Mouse (Mus musculus) c-Kit-positive CD71-positive TER-119-negative erythroid progenitor cells, embryonic 14.5 days (primary cell): ENCODE results near the gene Gm20662.
A peak's percentile ranks its signal among the peaks of the same experiment; 100 is the strongest.

Source experiments
- DNase-seq: peaks from one replicate; pipeline ENCODE4 v3.0.0-alpha.2; 2013; ENCODE audit warnings: low read depth

Gene Gm20662

DNA sequence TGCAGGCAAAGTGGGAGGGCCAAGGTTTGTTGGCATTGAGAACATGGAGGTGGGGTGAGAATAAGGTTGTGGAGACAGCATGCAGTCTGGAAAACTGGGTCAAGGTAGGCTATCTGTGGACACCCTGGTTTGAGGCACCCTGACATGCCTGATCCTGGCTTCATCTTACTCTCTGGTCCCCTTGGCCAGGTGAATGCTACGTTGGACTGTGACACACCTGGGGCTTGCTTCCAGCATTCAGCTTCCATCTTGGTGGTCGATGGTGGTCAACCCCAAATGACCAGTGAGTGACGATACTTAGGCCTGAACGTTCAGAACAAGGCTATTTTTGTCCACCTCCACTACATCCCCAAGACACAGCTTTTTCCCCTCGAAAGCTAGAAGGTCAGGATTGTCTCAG lies at the start of gene Gm20662:
Gm20662 (plus strand) TSS at position 301 of the 400 bp plus-strand sequence.
- no peak for DNase-seq

GRCm38 (mm10) chr9:107947241-107948194 lies 48.6 kb upstream of the Gm20662 start:
- no peak for DNase-seq

DNA sequence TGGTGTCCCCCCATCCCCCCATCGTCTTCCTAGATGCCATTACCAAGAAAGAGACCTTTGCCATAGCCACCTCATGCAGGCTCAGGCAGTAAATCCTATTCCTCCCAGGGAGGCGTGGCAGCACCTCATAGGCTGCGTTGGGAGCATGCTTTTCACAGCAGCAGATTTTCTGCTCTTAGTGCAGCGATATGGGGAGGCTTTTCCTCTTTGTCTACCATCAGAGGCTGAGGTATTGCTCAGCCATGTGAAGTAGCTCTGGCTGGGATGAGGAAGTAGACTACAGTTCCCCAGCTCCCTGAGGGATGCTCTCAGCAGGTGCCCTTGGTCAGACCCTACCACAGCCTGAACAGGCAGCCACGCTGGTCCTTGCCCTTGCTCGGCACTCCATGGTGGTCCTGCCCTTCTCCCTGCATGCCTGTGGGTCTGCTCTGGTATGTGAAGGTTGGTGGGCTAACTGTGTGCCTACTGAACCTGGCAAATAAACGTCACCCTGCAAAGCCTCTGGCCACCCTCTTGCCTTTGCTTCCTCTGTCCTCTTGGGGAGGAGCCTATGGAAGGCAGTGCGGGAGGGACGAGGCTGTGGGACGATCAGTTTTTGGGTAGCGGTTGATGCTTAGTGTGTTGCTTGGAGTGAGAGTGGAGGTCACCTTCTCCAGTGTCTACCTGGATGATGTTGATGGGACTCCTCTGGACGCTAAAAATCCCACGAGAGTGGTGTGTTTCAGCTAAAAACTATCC lies 46.8 kb upstream of the Gm20662 start:
- DNase-seq: no peak

GRCm38 (mm10) chr9:107949922-107950235 lies 46.3 kb upstream of the Gm20662 start, which contains the start of gene Traip:
TSS of gene Traip (plus strand) at chr9:107950136.
- no peak for DNase-seq

DNA sequence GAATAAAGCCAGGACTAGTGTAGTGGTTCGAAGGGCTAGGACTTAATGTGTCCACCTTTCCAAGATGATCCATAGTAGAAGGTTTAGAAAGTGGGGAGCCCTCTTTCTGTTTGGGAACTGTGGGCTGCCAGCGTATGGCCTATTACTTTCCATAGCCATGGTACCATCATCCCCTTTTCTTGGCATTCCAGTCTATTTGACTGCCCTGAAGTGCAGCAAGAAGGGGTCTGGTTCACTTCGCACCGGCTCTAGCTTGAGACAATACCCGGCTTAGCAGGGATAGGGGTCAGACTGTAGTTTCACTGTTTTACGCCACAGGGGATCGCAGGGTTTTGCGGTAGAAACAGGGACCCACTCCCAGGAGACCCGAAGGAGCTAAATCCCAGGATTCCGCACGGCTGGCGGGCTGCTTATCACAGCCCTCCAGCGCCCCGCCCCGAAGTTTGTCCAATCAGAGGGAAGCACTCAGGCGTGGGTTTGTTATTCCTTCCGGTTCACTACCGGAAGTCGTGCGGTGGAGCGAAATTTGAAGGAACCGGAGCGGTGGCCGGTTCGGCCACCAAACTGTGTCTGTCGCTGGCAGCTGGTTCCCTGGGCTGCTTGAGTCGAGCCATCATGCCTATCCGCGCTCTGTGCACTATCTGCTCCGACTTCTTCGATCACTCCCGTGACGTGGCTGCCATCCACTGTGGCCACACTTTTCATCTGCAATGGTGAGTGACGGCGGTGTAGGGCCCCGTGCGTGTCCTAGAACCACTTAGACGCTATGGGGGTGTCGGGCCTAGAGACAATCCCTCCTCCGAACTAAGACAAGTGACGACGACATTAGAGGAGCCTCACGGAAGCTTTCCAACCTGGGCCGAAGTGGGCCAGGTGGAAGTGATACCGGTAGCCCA lies 45.4 kb upstream of the Gm20662 start:
- DNase-seq: peak; percentile 88

GRCm38 (mm10) chr9:107955613-107956289 lies 40.4 kb upstream of the Gm20662 start:
- DNase-seq: no peak

GRCm38 (mm10) chr9:107957141-107957540 lies 39.0 kb upstream of the Gm20662 start:
- DNase-seq: no peak

GRCm38 (mm10) chr9:107959896-107960295 lies 36.3 kb upstream of the Gm20662 start:
- no peak for DNase-seq

GRCm38 (mm10) chr9:107960928-107961327 lies 35.2 kb upstream of the Gm20662 start:
- no peak for DNase-seq

GRCm38 (mm10) chr9:107961351-107961762 lies 34.8 kb upstream of the Gm20662 start:
- no peak for DNase-seq

DNA sequence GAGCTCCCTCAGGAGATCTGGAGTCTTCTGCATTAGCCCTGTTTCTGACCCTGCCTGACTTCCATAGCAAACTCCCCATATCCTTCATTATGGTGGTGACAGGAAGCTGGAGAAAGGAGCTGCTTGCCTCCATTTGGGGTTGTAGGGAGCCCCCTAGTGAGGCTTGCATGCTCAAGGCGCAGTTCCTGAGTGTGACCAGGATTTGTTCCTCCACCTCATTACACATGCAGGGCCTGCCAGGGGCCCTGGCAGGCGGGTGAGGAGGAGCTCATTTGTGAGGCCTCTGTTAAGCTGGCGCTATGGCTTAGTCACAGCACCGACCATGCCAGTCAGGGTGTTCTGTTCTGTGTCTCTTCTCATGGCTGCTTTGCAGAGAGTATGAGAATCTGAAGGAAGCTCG lies 34.3 kb upstream of the Gm20662 start:
- DNase-seq: no peak

DNA sequence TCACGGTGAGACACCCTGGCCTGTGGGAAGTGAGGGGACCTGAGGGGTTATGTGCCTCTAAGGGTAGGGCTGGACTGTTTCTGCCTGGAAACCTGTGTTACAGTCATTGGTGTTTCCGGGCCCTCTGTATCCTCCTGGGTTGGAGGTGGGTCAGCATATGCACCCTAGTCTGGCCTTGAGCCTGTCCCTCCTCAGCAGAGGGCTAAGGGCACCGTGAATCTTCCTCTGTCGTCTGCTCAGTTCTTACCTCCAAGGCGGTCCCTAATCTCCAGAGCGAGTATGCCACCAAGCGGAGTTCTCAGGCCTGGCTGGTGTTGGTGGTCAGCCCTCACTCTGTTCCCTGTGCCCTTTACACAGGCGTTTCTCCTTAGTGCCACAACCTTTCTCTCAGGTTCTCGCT lies 33.2 kb upstream of the Gm20662 start:
- DNase-seq: no peak

DNA sequence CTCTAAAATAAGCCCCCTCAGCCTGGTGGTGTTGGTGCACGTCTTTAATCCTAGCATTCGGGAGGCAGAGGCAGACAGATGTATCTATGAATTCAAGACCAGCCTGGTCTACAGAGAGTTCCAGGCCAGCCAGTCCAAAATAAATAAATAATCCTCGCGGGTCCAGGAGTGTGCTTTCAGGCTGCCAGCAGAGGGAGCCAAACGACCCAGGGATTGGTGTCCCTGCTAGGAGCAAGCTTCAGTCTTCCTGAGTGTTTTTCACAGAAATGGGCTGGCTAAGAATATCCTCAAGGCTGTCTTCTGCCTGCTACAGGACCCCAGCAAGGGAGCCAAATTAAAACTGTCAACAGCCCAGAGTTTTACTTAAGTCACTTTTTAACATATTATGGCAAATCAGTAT lies 32.4 kb upstream of the Gm20662 start:
- DNase-seq: peak; percentile 81

DNA sequence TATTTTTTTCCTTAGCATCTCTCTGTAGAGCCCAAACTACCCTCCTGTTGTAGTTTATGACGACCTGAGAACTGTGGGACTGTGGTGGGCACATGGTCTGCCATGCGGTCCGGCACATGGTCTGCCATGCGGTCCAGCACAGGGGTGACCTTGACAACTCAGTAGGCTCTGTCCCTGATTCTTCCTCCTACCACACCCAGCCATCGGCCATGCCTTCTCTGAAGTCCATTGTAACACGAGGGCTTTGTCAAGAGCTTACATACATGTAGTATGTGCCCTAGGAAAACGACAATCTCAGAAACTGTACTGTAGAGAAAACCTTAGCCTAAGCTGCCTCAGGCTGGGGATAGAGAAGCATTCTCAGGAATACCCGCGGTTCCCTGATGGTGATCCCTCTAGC lies 31.5 kb upstream of the Gm20662 start:
- no peak for DNase-seq

- no peak for DNase-seq
Observed at GRCm38 (mm10) chr9:107966676-107967075, 29.5 kb upstream of the Gm20662 start.

DNA sequence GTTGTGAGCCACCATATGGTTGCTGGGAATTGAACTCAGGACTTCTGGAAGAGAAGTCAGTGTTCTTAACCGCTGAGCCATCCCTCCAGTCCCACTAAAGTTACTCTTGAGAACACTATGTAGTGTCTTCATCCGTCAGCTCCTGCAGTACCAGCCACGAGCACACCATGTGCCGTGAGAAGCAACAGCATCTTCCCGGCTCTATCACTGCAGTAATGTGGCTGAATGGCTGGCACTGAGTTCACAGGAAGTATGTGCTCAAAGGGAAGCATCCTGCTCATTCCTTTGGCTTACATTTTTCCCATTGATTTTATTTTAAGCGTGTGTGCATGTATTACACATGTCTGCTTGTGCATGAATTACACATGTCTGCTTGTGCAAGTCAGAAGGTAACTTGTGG lies 28.7 kb upstream of the Gm20662 start:
- DNase-seq: no peak

DNA sequence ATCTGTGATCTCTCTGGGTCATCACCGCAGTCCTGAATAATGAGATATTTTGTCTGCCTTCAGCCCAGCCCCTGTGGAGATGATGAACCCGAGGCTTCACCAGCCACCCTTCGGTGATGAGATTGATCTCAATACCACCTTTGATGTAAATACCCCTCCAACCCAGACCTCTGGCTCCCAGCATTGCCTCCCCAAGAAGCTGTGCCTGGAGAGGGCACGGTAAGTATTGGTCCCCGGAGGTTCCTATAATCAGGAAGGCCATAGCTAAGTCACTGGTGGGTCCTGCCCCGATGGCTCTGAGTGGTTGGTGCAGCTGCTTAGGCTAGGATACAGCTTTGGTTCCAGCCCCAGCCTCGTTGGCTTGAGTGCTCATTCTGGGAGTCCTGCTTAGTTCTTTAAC lies 27.6 kb upstream of the Gm20662 start:
- DNase-seq: no peak

DNA sequence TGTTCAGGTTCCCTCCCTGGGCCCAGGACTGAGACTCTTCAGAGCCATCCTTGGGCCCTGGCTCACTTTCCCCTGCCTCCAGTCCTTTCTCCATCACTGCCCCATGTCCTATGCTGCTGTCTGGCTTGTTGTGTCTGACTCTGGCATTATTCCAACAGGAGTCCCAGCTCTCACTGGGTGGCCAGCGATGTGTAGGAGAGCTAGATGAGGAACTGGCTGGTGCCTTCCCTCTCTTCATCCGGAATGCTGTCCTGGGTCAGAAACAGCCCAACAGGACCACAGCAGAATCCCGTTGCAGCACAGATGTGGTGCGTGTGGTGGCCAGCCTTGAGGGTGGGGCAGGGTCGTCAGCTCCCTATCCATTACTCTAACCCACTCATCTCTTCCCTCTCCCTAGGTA lies 25.8 kb upstream of the Gm20662 start:
- DNase-seq: no peak

- peak; percentile 90 for DNase-seq
Observed at GRCm38 (mm10) chr9:107971690-107972541, 24.2 kb upstream of the Gm20662 start.

DNA sequence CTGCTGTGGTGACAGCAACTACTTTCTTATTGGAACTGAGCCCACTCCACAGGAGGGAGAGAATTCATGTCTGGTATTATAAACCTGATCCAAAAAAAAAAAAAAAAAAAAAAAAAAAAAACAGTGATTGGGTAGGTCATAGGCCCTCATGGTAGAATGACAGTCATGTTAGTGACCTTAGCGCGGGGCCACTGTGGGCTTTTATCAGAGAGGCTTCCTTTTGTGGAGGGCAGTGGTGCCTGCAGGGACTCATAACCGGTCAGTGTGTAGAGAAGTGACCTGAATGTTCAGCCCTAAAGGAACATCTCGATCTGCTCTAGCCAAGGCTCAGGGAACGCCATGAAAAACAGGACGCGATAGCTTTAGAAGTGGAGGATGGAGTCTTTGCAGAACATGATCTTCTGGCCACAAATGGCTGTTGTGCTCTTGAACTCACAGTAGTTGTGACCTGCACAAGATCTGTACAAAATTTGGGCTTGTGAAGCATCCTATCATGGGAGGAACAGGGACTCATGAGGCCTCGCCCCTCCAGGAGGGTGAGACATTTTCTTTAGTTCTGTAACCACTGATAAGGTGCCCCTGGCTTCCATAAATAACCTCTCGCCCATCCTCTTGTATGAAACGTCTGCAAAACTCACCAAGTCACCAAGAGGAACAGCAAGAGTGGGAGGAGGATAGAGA lies 21.5 kb upstream of the Gm20662 start:
- peak; percentile 84 for DNase-seq
